Mouse (Mus musculus): ENCODE data around the gene Vamp2.

DNA sequence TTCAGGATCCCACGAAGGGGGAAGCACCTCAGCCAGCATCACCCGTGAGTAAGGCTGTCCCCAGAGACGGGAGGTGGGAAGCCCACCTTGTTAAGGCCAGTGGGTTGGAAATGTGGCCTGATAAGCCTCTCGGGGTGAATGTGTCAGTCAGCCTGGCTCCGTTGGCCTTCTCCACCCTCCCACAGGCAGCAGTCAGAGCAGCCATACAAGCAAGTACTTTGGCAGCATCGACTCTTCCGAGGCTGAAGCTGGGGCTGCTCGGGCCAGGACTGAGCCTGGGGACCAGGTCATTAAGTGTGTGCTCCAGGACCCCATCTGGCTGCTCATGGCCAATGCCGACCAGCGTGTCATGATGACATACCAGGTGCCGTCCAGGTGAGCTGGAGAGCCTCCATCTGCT, 19.4 kb downstream of the Vamp2 start:
- TF ChIP-seq CTCF (IDR thresholded peaks at IDR 0.05; ENCODE audit: control insufficient read depth, insufficient read depth, low read length) = no peak
- TF ChIP-seq POLR2A (IDR thresholded peaks at IDR 0.05; ENCODE audit: borderline replicate concordance, control insufficient read depth, low read depth, low read length) = no peak

Measured in bone marrow, adult 2 months (tissue).